Mouse (Mus musculus) 3134 (cell line): ENCODE data around the gene Robo1.

Experiments used
- DNase-seq: peaks from one replicate; pipeline ENCODE4 v3.0.0-alpha.2; 2011; ENCODE audit warnings: low spot score; ENCODE audit not compliant: insufficient read length; ENCODE audit errors: extremely low read depth

Robo1 gene

GRCm38 (mm10) chr16:73038552-73038951 lies 730.4 kb downstream of the Robo1 start:
- DNase-seq: no peak

DNA sequence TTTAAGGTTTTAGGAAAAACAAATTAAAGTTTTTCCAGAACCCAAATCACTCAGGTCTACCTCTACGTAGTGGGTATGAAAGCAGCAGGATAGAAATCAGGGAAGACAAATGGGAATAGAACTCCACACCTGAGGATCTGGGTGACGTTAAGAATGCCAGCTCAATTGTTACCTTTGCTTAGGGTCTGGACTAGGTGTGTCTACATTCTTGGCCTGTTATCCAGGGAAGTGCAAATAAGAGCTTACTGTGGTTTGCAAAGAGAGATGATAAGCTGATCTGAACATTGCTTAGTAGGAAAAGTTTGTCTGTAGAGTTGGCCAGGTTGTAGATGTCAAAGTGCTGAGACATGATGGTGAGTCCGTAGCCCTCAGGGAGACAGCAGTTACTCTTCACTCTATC lies 754.4 kb downstream of the Robo1 start:
- no peak for DNase-seq

- no peak for DNase-seq
These were observed 759.7 kb downstream of the Robo1 start for GRCm38 (mm10) chr16:73067782-73068181.

GRCm38 (mm10) chr16:73072047-73072446 lies 763.9 kb downstream of the Robo1 start:
- no peak for DNase-seq

GRCm38 (mm10) chr16:73072883-73073282 lies 764.8 kb downstream of the Robo1 start:
- DNase-seq: no peak

DNA sequence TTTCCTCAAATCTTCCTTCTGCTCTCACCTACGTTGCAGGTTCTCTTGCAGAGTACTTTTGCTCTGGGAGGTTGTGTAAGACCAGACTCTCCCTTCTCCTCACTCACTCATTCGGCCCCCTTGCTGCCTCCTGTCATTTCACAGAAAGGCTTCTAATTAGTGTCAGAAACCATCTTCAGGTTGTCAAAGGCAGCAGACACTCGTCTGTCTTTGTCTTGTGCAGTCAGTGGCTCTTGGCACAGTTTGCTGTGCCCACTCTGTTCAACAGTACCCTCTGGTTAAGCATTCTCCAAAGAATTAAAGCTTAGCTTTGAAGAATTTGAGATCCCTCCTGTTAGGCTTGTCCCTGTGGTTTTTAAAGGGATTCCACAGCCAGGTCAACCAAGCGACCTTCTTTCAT lies 774.3 kb downstream of the Robo1 start:
- no peak for DNase-seq

DNA sequence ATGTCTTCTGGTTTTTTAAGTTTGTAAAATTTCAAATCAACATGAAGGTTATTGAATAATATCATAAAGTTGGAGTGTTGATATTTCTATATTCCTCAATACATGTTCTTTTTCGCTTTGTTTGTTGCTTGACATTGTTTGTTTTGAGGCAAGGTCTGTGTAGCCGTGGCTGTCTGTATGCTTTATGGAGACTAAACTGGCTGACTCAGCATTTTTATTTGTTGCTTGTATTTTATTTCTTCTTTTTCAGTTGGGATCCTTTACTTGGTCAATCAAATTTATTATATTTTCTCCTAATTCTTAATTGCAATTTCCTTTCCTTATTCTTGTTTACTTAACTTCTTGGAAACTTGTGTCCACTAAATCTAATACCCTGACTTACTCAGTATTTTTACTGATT lies 775.0 kb downstream of the Robo1 start:
- DNase-seq: no peak
